Mouse (Mus musculus) embryonic fibroblast, embryonic 13.5 days (primary cell): Measurements from ENCODE around the gene Mapkbp1.

ENCODE experiments used
- CTCF ChIP-seq: IDR thresholded peaks from 2 replicates; pipeline ENCODE4 v1.5.1; 2011; ENCODE audit warnings: mild to moderate bottlenecking, control low read depth, low read length, moderate library complexity, borderline replicate concordance; ENCODE audit not compliant: insufficient read depth
- POLR2A ChIP-seq: IDR thresholded peaks from 2 replicates; pipeline ENCODE4 v1.6.1; 2011; ENCODE audit warnings: low read depth, mild to moderate bottlenecking, control low read depth, low read length, moderate library complexity

DNA sequence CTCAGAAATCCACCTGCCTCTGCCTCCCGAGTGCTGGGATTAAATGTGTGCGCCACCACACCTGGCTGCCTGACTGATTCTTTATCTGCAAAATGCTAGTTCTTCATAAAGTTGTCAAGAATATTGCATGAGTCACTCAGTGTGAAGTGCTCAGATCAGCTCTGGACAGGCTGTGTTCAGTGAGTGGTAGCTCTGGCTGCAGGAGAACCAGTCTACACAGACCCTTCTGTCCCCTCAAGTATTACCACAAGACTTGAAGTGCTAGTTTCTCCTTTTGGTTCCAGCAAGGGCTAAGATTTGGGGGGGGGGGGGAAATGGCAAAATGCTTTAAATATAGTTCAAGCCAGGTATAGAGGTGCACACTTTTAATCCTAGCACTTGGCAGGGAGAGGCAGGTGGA is 14.9 kb downstream of the Mapkbp1 start:
- TF ChIP-seq CTCF: no peak
- TF ChIP-seq POLR2A: no peak
